ENCODE assay signal across 11 mouse cellular contexts in the genomic region with DNA sequence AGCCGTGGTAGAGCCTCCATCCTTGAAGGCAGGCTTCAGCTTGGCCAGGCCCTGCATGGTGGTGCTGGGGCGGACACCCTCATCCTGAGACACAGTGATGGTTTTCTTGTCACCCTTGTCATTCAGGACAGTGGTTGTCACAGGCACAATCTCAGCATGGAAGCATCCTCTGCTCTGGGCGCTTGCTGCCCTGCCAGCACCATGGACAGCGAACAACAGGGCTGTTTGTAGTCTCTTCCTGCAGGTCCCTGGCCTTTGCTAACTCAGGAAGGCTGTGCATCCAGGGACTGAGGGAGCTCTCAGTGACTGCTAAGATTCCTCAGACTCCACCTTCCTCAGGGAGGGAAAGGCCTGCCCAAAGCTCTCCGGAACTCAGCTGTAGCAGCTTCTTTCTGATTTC. TPM values are rescaled to one million over a fixed set of nuclear protein-coding genes. Genes with fewer than 3 reads are reported as not detected.
DNase-seq lines count a peak whose midpoint lies in the region; ATAC-seq and TF ChIP-seq lines count a peak whose summit lies in the region.
"Had no signal": no experiment of that assay in that cellular context is flagged by ENCODE, and none has a peak within 500 bp of the region (broad histone marks: within the 10 kb centered on the region; RNA-seq: fewer than 3 reads in every experiment).

No protein-coding gene starts in this region.

- 20% methylated on average over 5 of the region's 5 CpGs for WGBS in limb, embryonic 12.5 days

- H3K4me2 ChIP-seq in limb, embryonic 12.5 days: no peak overlapping the region
- H3K4me2 ChIP-seq: limb, embryonic 13.5 days; stomach, embryonic 15.5 days had no signal

- H3K27ac ChIP-seq in limb, embryonic 12.5 days: no peak overlapping the region
- H3K27ac ChIP-seq: limb, embryonic 13.5 days; stomach, embryonic 15.5 days had no signal

- no peak for TF ChIP-seq POLR2A in brain, embryonic 14.5 days (IDR thresholded peaks at IDR 0.05; ENCODE audit: borderline replicate concordance, extremely low read depth, insufficient read depth, insufficient read length, poor library complexity, severe bottlenecking)

- TF ChIP-seq CTCF in brain, embryonic 14.5 days (IDR thresholded peaks at IDR 0.05; ENCODE audit: borderline replicate concordance, extremely low read depth, insufficient read depth, insufficient read length): no peak

- peaks cover 4% of the 10 kb centered on the region for H3K27me3 ChIP-seq in limb, embryonic 12.5 days
- H3K27me3 ChIP-seq: stomach, embryonic 15.5 days had no signal

- ATAC-seq in limb, embryonic 12.5 days (ENCODE audit: insufficient number of reproducible peaks, insufficient read depth, low FRiP score, low TSS enrichment, low read depth): peak; percentile 46; the same call in 1 of the 2 replicates

- no peak overlapping the region for H3K9ac ChIP-seq in limb, embryonic 12.5 days (replicated peaks)
- H3K9ac ChIP-seq: limb, embryonic 13.5 days; stomach, embryonic 15.5 days had no signal

- peak; percentile 61 to 78 for DNase-seq in heart, postnatal 10 days
- no peak for DNase-seq in heart, postnatal 25 days (ENCODE audit: low spot score)
- peak; percentile 50 for DNase-seq in 416B (ENCODE audit: low read depth)
- DNase-seq in brain, embryonic 14.5 days (ENCODE audit: low read depth): peak; percentile 35
- DNase-seq in testis, postnatal 14 days (ENCODE audit: low spot score): peak; percentile 29
- DNase-seq in cerebellum, postnatal 14 days: no peak
- no peak for DNase-seq in right cerebral cortex, postnatal 36 days (ENCODE audit: low spot score in 2 of 2)

- intact Hi-C loops in heart, postnatal 10 days (cut with DNase I): no loop called here
- intact Hi-C loops in heart, postnatal 25 days (cut with DNase I): no loop called here

- H3K4me1 ChIP-seq in limb, embryonic 12.5 days (replicated peaks): no peaks in the 10 kb centered on the region
- H3K4me1 ChIP-seq: limb, embryonic 13.5 days; stomach, embryonic 15.5 days had no signal

- H3K4me3 ChIP-seq in limb, embryonic 12.5 days (replicated peaks): no peak overlapping the region
- H3K4me3 ChIP-seq: limb, embryonic 13.5 days; stomach, embryonic 15.5 days had no signal

- no peaks in the 10 kb centered on the region for H3K9me3 ChIP-seq in limb, embryonic 12.5 days
- H3K9me3 ChIP-seq: limb, embryonic 13.5 days; stomach, embryonic 15.5 days had no signal

- no peaks in the 10 kb centered on the region for H3K36me3 ChIP-seq in limb, embryonic 12.5 days
- H3K36me3 ChIP-seq: limb, embryonic 13.5 days; stomach, embryonic 15.5 days had no signal

RNA-seq across cellular contexts. Expression of gene Acaa1b, which starts 7.3 kb away (rescaled TPM):
- 1 to 10 TPM; 2.6 to 4.8 TPM for total RNA-seq in heart, postnatal 10 days (2021)
- 1 to 10 TPM; 1.7 to 1.8 TPM for total RNA-seq in heart, postnatal 25 days (2021)
- 1.4 and 2.1 TPM in 2 replicates for polyA plus RNA-seq in brain, embryonic 14.5 days (2012; rRNA removed)
- polyA plus RNA-seq in limb, embryonic 12.5 days (2016; fragmentation: Nextera tagmentation; extraction: Ambion mirVana): 1.5 TPM in 2 replicates

RNA-seq across cellular contexts. Expression of gene Gm47289, which starts 9.4 kb away (rescaled TPM):
- not detected for total RNA-seq in heart, postnatal 10 days (2021)
- total RNA-seq in heart, postnatal 25 days (2021): not detected
- polyA plus RNA-seq in brain, embryonic 14.5 days (2012; rRNA removed): not detected in 2 replicates
- polyA plus RNA-seq in limb, embryonic 12.5 days (2016; fragmentation: Nextera tagmentation; extraction: Ambion mirVana): not detected in 2 replicates
- total RNA-seq: adrenal gland, adult 18-20 months had no signal
- polyA plus RNA-seq: limb, embryonic 13.5 days; stomach, embryonic 15.5 days had no signal

RNA-seq across cellular contexts. Expression of gene Dlec1, which starts 47.3 kb away (rescaled TPM):
- under 1 TPM in 1 of 2 experiments, not detected in 1; 0.07 TPM for total RNA-seq in heart, postnatal 10 days (2021)
- total RNA-seq in heart, postnatal 25 days (2021): under 1 TPM in 1 of 2 experiments, not detected in 1; 0.10 TPM
- polyA plus RNA-seq in brain, embryonic 14.5 days (2012; rRNA removed): 0.92 and 2.2 TPM in 2 replicates
- polyA plus RNA-seq in limb, embryonic 12.5 days (2016; fragmentation: Nextera tagmentation; extraction: Ambion mirVana): 2.0 and 2.3 TPM in 2 replicates

RNA-seq across cellular contexts. Expression of gene Plcd1, which starts 56.3 kb away (rescaled TPM):
- 10 to 100 TPM; 16.5 to 18.7 TPM for total RNA-seq in heart, postnatal 10 days (2021)
- 10 to 100 TPM; 17.9 to 20.0 TPM for total RNA-seq in heart, postnatal 25 days (2021)
- 20.4 and 25.0 TPM in 2 replicates for polyA plus RNA-seq in brain, embryonic 14.5 days (2012; rRNA removed)
- 25.1 and 27.8 TPM in 2 replicates for polyA plus RNA-seq in limb, embryonic 12.5 days (2016; fragmentation: Nextera tagmentation; extraction: Ambion mirVana)

RNA-seq across cellular contexts. Expression of gene Slc22a13, which starts 59.3 kb away (rescaled TPM):
- total RNA-seq in heart, postnatal 10 days (2021): not detected
- total RNA-seq in heart, postnatal 25 days (2021): not detected
- 0.06 and 0.10 TPM in 2 replicates for polyA plus RNA-seq in brain, embryonic 14.5 days (2012; rRNA removed)
- polyA plus RNA-seq in limb, embryonic 12.5 days (2016; fragmentation: Nextera tagmentation; extraction: Ambion mirVana): not detected in 2 replicates
- total RNA-seq: adrenal gland, adult 18-20 months had no signal
- polyA plus RNA-seq: limb, embryonic 13.5 days; stomach, embryonic 15.5 days had no signal

Comparison
In these comparisons a context has a peak if more than half of its experiments do, and no peak if none do; other contexts are left out.
1. DNase-seq: peak in heart, postnatal 10 days (2 of 2), 416B (single experiment), brain, embryonic 14.5 days (single experiment) and testis, postnatal 14 days (single experiment); none in heart, postnatal 25 days (single experiment), cerebellum, postnatal 14 days (0 of 2) and right cerebral cortex, postnatal 36 days (0 of 2).